Mouse (Mus musculus): Measurements from ENCODE around the gene Ntrk1.
A peak's percentile ranks its signal among the peaks of the same experiment; 100 is the strongest.

- TF ChIP-seq SIN3A (IDR thresholded peaks at IDR 0.05; ENCODE audit: low read length) (peak; percentile 25; the same call in 1 of the 2 replicates), POLR2A (IDR thresholded peaks at IDR 0.05; ENCODE audit: low read depth, low read length) (no peak), SMC3 (IDR thresholded peaks at IDR 0.05; ENCODE audit: low read depth, low read length) (peak; percentile 91), TCF12 (IDR thresholded peaks at IDR 0.05; ENCODE audit: low read depth, low read length) (no peak), MAX (IDR thresholded peaks at IDR 0.05; ENCODE audit: low read length) (no peak), JUN (IDR thresholded peaks at IDR 0.05; ENCODE audit: insufficient read depth, low read depth, low read length) (no peak), MAFK (IDR thresholded peaks at IDR 0.05; ENCODE audit: insufficient replicate concordance, low read length) (no peak), CTCF (conservative IDR thresholded peaks at IDR 0.05 in 1 of 2, IDR thresholded peaks at IDR 0.05 in 1 of 2; ENCODE audit: low read depth in 2 of 2, low read length in 2 of 2) (peak; percentile 44 to 93)
These were observed 645 bp upstream of the Ntrk1 start for GRCm38 (mm10) chr3:87795336-87796277.
